Mouse (Mus musculus) liver, embryonic 14.5 days (tissue): ENCODE data around the gene Kif26b. TPM values are rescaled to one million over a fixed set of nuclear protein-coding genes. Genes with fewer than 3 reads are reported as not detected.
A peak's percentile ranks its signal among the peaks of the same experiment; 100 is the strongest.

ENCODE experiments used
- ATAC-seq: fragments of 200-750 bp; cut with Nextera tagmentation; 2 replicates; pipeline ENCODE4 v1.8.0; 2017; ENCODE audit warnings: moderate number of reproducible peaks, mild to moderate bottlenecking, moderate library complexity; ENCODE audit not compliant: insufficient read depth
- DNase-seq, 3 experiments: peaks; one replicate each; pipeline ENCODE4 v3.0.0-alpha.2; 2012 to 2013; ENCODE audit warnings: low read depth in 3 of 3, low spot score in 3 of 3
- H3K27ac ChIP-seq: fragments of 300-500 bp; sonication (generic); 2 replicates; pipeline ENCODE4 v1.5.1; 2014; ENCODE audit warnings: moderate library complexity, mild to moderate bottlenecking, control low read depth, inconsistent platforms
- H3K27me3 ChIP-seq: fragments of 300-500 bp; sonication (generic); 2 replicates; pipeline ENCODE4 v1.6.1; 2014; ENCODE audit warnings: mild to moderate bottlenecking, low read length, moderate library complexity; ENCODE audit not compliant: control insufficient read depth, insufficient read depth
- H3K36me3 ChIP-seq: fragments of 300-500 bp; sonication (generic); replicated peaks from 2 replicates; pipeline ENCODE4 v1.6.1; 2014; ENCODE audit warnings: low read depth; ENCODE audit not compliant: control insufficient read depth, insufficient read depth
- H3K4me1 ChIP-seq, 2 experiments: fragments of 200-500 bp in 1 of 2; fragments of 300-500 bp in 1 of 2; sonication (generic) in 1 of 2; replicated peaks; 2 replicates each; pipeline ENCODE4 v1.6.1; 2012 to 2014; ENCODE audit warnings: antibody characterized with exemption in 1 of 2, inconsistent platforms in 1 of 2, low read length in 1 of 2; ENCODE audit not compliant: control insufficient read depth in 2 of 2, insufficient read depth in 2 of 2
- H3K4me2 ChIP-seq: fragments of 300-500 bp; sonication (generic); 2 replicates; pipeline ENCODE4 v1.6.1; 2014; ENCODE audit warnings: low read depth, mild to moderate bottlenecking, control low read depth, moderate library complexity
- H3K4me3 ChIP-seq, 2 experiments: fragments of 200-500 bp in 1 of 2; fragments of 300-500 bp in 1 of 2; sonication (generic) in 1 of 2; 2 replicates each; pipeline ENCODE4 v1.5.1; 2012 to 2014; ENCODE audit warnings: low read depth in 2 of 2, low read length in 2 of 2, mild to moderate bottlenecking in 2 of 2, control low read depth in 1 of 2, inconsistent platforms in 1 of 2, moderate library complexity in 1 of 2; ENCODE audit not compliant: insufficient read depth in 1 of 2
- H3K9ac ChIP-seq: fragments of 300-500 bp; sonication (generic); replicated peaks from 2 replicates; pipeline ENCODE4 v1.6.1; 2014; ENCODE audit warnings: mild to moderate bottlenecking, control low read depth, moderate library complexity
- H3K9me3 ChIP-seq: fragments of 300-500 bp; sonication (generic); 2 replicates; pipeline ENCODE4 v1.6.1; 2016; ENCODE audit warnings: low read length, mixed read lengths; ENCODE audit not compliant: control insufficient read depth
- CTCF ChIP-seq: IDR thresholded peaks from 2 replicates; pipeline ENCODE4 v1.5.1; 2016; ENCODE audit warnings: antibody characterized with exemption, low read depth, control low read depth
- EP300 ChIP-seq: IDR thresholded peaks from 2 replicates; pipeline ENCODE4 v1.6.1; 2016; ENCODE audit warnings: antibody characterized with exemption, low read depth
- WGBS: fragments of 180-500 bp; shearing (Covaris S2); extraction: QIAGEN DNeasy Blood & Tissue Kit; methylation state at CpG from one replicate; pipeline ENCODE4 v1.1.7; 2014; ENCODE audit not compliant: insufficient replicate concordance; 5-methylcytosine and 5-hydroxymethylcytosine counted together
- polyA plus RNA-seq, 2 experiments: library from polyadenylated mRNA; depleted of rRNA in 1 of 2; stranded (reverse) in 1 of 2; unstranded in 1 of 2; fragments of >200 nt; fragmentation: Nextera tagmentation in 1 of 2; extraction: Ambion mirVana in 1 of 2; gene quantifications; 2 replicates each; pipeline versions ENCODE4 v1.2.1 to v1.2.3; 2012 to 2014

The Kif26b gene
- polyA plus RNA-seq, 2 experiments: 0.01 to 0.07 TPM

- Histone ChIP-seq H3K9ac (no peak overlapping the region), H3K36me3 (no peaks in the 10 kb centered on the region), H3K4me1 (peaks cover 0 to 4% of the 10 kb centered on the region in 2 experiments; a peak in 2 of 4 replicates), H3K27me3 (no peaks in the 10 kb centered on the region; the same call in none of the 2 replicates), H3K9me3 (no peaks in the 10 kb centered on the region), H3K27ac (no peak overlapping the region), H3K4me2 (no peak overlapping the region), H3K4me3 (no peak overlapping the region)
- DNase-seq: no peak
- TF ChIP-seq CTCF: no peak
- no peak for TF ChIP-seq EP300
- WGBS: 67% methylated on average over 7 of the region's 7 CpGs
- ATAC-seq: no peak
Measured at GRCm38 (mm10) chr1:178794866-178795265, 265.9 kb downstream of the Kif26b start.

GRCm38 (mm10) chr1:178797388-178797787 lies 268.5 kb downstream of the Kif26b start:
- H3K27me3 ChIP-seq: no peaks in the 10 kb centered on the region; the same call in none of the 2 replicates
- 74% methylated on average over 2 of the region's 2 CpGs for WGBS
- no peak for ATAC-seq

GRCm38 (mm10) chr1:178798333-178798732 lies 269.4 kb downstream of the Kif26b start:
- no peak overlapping the region for H3K4me3 ChIP-seq
- no peak overlapping the region for H3K9ac ChIP-seq
- no peaks in the 10 kb centered on the region; the same call in none of the 2 replicates for H3K27me3 ChIP-seq
- no peak overlapping the region for H3K27ac ChIP-seq
- 2% methylated on average over 5 of the region's 5 CpGs for WGBS
- peaks cover 0 to 4% of the 10 kb centered on the region in 2 experiments; a peak in 2 of 4 replicates for H3K4me1 ChIP-seq
- ATAC-seq (peak; percentile 74; the same call in 1 of the 2 replicates), DNase-seq (peak; percentile 22 to 28 (median 28))
- no peak overlapping the region for H3K4me2 ChIP-seq
- TF ChIP-seq EP300 (no peak), CTCF (no peak)
- no peaks in the 10 kb centered on the region for H3K9me3 ChIP-seq
- no peaks in the 10 kb centered on the region for H3K36me3 ChIP-seq

More at GRCm38 (mm10) chr1:178797388-178797787, 268.5 kb downstream of the Kif26b start:
- Histone ChIP-seq H3K4me1 (peaks cover 0 to 4% of the 10 kb centered on the region in 2 experiments; a peak in 2 of 4 replicates), H3K9ac (no peak overlapping the region), H3K4me2 (no peak overlapping the region), H3K9me3 (no peaks in the 10 kb centered on the region), H3K27ac (no peak overlapping the region), H3K4me3 (no peak overlapping the region), H3K36me3 (no peaks in the 10 kb centered on the region)
- DNase-seq: no peak
- TF ChIP-seq EP300 (no peak), CTCF (no peak)

- Histone ChIP-seq H3K36me3 (no peaks in the 10 kb centered on the region), H3K4me2 (no peak overlapping the region), H3K4me1 (peaks cover 0 to 4% of the 10 kb centered on the region in 2 experiments; a peak in 2 of 4 replicates), H3K27ac (no peak overlapping the region), H3K27me3 (no peaks in the 10 kb centered on the region; the same call in none of the 2 replicates), H3K4me3 (no peak overlapping the region), H3K9me3 (no peaks in the 10 kb centered on the region), H3K9ac (no peak overlapping the region)
- TF ChIP-seq CTCF (no peak), EP300 (no peak)
- 61% methylated on average over 8 of the region's 8 CpGs for WGBS
- DNase-seq (no peak), ATAC-seq (no peak)
Measured at GRCm38 (mm10) chr1:178798886-178799285, 270.0 kb downstream of the Kif26b start.

- Histone ChIP-seq H3K4me1 (peaks cover 0 to 4% of the 10 kb centered on the region in 2 experiments; a peak in 2 of 4 replicates), H3K4me2 (no peak overlapping the region), H3K27me3 (no peaks in the 10 kb centered on the region; the same call in none of the 2 replicates), H3K9ac (no peak overlapping the region), H3K36me3 (no peaks in the 10 kb centered on the region), H3K9me3 (no peaks in the 10 kb centered on the region), H3K4me3 (no peak overlapping the region), H3K27ac (no peak overlapping the region)
- DNase-seq (no peak), ATAC-seq (no peak)
- 59% methylated on average over 11 of the region's 11 CpGs for WGBS
- no peak for TF ChIP-seq EP300
- TF ChIP-seq CTCF: no peak
Measured at GRCm38 (mm10) chr1:178799836-178800552, 271.1 kb downstream of the Kif26b start.
